Mouse (Mus musculus) splenic B cell, adult 2 months (primary cell): ENCODE results near the gene BC034090.
"Not testable (repeated sequence)": the region's sequence is repeated elsewhere in the genome, so short reads cannot be mapped to it uniquely, and the experiment has no call there.

Experiments
- DNase-seq: peaks from one replicate; pipeline ENCODE4 v3.0.0-alpha.2; 2011; ENCODE audit warnings: low read depth, low spot score
- H3K27me3 ChIP-seq: 2 replicates; pipeline ENCODE4 v1.6.1; 2012; ENCODE audit warnings: mild to moderate bottlenecking, low read length, moderate library complexity, mixed read lengths; ENCODE audit not compliant: control insufficient read depth, poor library complexity, insufficient read depth, severe bottlenecking
- H3K36me3 ChIP-seq: 2 replicates; pipeline ENCODE4 v1.6.1; 2012; ENCODE audit warnings: mild to moderate bottlenecking, low read length, moderate library complexity, mixed read lengths; ENCODE audit not compliant: control insufficient read depth, poor library complexity, insufficient read depth, severe bottlenecking

Gene BC034090

DNA sequence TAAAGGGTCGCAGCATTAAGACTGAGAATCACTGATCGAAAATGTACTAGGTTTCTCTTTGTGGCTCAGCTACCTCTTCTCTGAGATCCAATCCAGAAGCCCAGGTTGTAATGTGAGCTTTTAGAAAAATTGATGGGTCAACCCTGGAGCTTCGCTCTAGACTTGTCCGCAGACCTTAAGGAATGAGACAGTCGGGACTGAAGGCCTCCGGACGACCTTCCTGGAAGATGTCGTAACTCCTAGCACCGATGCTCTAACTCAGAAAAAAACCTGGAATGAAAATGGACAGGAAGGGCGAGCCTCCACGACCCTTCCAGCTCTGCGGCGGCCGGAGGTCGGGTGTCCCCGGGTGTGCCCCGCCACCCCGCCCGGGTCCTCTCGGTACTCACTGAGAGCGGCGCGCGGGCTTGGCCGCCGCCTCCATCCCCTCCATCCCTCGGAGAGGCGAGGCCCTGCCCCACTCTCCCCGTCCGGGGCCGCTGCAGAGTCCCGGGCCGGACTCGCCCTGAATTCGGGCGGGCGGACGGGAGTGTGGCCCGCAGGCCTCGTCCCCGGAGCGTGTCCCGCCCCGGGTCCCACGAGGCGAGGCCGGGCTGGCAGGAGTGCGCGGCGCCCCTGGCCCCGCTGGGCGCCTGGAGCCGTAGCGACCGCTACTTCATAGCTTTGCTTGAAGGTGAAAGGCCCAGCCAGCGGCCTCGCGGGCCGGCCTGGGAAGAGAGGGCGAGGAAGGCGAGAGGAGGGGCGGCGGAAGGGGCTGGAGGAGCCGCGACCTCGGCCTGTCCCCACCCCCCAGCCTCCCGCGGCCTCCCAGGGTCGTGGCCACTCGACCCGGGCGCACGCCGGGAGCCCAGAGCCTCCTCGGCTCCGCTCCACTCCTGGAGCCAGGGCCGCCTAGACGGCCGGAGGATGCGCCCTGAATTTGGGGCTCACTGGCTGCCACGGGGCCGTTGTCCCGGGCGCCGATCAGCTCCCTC lies at the start of gene BC034090:
BC034090 (minus strand) TSS at position 648 of the 974 bp plus-strand sequence.
- peaks cover 7% of the 10 kb centered on the region; the same call in 1 of the 2 replicates for H3K27me3 ChIP-seq
- H3K36me3 ChIP-seq, result no peaks in the 10 kb centered on the region
- DNase-seq, result no peak

DNA sequence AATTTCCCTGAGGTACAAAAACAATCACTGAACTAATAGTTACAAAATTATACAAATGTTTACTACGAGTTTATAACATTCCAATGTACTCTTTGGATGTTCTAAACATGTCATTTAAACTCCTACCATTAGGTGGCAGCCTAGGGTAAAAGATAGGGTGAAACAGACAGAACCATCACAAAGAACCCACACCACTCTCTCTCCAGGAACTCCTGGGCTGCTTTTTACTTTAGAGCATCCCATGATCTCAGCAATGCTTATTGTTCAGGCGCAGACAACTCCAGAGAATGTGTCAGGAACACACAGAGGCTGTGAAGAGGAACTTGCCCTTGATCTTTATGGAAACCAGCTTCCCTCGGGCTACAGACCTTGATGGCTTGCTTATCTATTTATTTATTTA lies 49.2 kb upstream of the BC034090 start:
- no peaks in the 10 kb centered on the region for H3K27me3 ChIP-seq
- peak; percentile 80 for DNase-seq
- peaks cover 4% of the 10 kb centered on the region; the same call in 1 of the 2 replicates for H3K36me3 ChIP-seq

DNA sequence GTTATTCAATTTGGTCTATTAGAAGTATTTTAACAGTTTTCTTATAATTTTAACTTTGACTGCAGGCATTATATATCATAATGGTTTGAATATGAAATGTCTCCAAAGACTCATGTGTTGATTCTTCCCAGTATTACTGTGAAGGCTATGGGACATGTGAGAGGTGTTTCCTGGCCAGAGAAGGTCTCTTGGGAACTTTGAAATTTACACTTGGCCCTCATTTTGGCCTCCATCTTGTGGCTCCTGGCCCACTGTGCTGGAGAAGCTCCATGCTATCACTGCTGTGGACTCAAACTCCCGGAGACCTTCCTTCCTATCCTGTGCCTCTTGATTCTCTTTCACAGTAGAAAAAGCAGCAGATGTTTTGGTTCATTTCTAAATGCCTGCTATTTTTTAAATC lies 45.2 kb upstream of the BC034090 start:
- Histone ChIP-seq H3K27me3 (no peaks in the 10 kb centered on the region), H3K36me3 (peaks cover 6% of the 10 kb centered on the region; the same call in 1 of the 2 replicates)
- no peak for DNase-seq

DNA sequence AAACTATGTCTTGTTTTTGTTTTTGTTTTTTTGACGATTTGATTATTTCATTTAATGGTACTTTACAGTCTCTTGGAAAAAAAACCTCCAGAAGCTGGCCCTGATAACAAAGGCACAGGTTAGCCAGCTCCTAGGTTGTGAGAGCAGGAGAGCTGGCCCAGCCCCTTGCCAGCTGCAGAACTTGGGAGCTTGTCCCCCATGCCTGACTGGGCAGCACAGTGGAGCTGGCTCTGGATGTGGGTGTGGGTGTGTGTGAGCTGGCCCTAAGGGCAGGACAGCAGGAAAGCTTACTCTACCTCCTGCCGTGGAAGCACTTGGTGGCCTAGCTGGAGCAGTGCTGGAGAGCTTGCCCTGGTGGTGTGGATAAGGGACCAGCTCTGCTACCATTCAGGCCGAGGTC lies 43.8 kb upstream of the BC034090 start:
- Histone ChIP-seq H3K36me3 (peaks cover 6% of the 10 kb centered on the region; the same call in 1 of the 2 replicates), H3K27me3 (no peaks in the 10 kb centered on the region)
- DNase-seq, result no peak

DNA sequence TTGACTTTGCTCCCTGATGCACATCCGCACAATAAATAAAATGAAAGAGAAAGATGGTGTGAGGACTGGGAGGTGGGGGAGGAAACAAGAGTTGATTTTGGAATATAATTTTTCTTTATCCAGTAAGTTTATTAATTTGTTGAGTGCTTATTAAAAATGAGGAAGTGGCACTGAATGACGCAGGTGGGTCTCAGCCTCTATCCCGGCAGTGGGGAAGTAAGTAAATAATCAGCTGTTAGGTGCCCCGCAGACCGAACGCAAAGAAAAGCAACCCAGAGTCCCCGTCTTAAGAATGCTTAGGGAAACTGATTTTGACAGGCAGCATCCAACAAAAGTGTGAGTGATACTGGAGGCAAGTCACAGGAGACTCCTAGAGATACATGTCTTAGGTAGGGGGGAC lies 39.6 kb upstream of the BC034090 start:
- DNase-seq, result peak; percentile 70

DNA sequence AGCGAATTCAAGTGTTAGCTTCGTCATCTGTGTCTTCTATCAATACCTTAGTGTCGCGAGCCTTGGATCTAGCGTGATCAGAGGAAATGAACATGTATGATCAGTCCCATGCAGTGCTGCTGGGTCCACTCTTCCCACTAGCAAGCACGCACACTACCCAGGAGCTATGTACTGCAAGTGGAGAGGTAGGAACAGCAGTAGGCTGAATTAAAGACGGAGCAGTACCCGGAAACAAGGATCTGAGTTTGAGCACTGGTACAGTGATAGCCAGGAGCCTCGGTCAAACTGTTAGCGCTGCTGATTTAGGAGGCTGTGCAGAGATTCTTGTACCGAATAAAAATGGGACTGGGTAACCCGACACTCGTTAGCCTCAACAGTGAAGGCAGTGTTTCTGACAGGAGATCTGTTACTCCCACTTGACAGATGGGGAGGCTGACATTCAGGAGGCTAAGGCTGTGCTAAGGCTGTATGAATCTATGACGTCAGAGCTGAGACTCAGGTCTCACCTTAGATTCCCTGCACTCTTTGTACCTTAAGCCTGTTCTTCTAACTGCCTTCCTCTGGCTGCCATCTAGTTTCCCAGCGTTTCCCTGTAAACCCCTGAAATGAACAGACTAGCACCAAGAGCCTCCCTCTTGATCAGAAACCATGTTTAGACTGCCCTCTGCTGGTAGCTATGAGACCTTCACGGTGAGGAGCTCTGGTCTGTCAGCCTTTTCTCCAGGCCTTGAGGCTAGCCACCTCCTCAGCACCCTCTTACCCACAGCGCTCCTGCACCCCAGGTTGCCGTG lies 37.0 kb upstream of the BC034090 start:
- no peaks in the 10 kb centered on the region for H3K27me3 ChIP-seq
- H3K36me3 ChIP-seq, result peaks cover 10% of the 10 kb centered on the region
- DNase-seq, result peak; percentile 80

More for the DNA sequence above, 39.6 kb upstream of the BC034090 start:
- H3K27me3 ChIP-seq, result no peaks in the 10 kb centered on the region
- H3K36me3 ChIP-seq, result peaks cover 6% of the 10 kb centered on the region

DNA sequence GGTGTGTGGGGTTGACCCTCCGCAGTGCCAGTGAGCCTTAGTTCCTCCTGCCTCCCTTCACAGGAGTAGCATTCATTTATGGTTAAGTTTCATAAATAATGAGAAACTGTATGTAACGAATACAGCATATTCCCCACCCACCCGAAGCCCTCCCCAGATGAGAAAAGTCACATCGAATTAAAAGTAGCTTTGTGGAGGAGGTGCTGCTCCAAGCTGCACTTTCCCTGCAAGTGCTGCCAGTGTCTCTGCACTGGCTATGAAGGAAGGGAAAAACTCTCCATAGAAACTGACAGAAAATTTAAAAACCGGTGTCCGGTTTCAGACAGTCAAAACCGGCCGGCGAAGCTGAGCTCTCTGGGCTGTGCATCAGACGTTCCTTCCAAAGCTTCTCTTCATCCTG lies 36.1 kb upstream of the BC034090 start:
- DNase-seq, result no peak
- Histone ChIP-seq H3K27me3 (no peaks in the 10 kb centered on the region), H3K36me3 (peaks cover 11% of the 10 kb centered on the region)

DNA sequence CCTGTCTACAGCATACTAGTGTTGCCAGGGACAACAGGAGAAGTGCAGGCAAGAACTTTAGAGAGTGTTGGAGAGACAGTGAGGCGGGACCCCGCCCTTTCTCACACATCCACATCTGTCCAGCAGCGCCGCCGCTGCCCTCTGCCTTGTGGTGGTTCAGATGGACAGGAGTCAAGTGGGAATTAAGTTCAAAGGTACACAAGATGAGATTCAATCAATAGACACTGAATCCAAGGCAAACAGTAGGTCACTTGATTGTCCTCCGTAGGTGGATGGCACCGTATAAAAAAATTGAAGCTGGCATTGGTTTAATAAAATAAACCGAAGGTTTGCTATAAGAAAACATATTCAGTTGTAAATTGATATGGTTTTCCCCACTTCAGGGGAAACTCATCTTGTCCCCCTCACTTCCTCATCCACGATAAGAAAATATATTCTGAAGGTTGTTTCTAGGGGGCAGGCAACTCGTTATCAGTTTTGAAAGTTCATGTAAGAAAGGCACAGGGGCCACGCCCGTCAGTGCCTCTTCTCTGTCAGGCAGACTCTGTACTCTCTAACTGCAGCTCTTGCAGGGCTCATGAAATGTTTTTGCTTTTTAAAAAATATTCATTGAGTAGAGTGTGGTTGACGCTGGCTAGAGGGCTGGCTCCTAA lies 32.3 kb upstream of the BC034090 start:
- H3K36me3 ChIP-seq, result peaks cover 11% of the 10 kb centered on the region
- DNase-seq, result no peak

DNA sequence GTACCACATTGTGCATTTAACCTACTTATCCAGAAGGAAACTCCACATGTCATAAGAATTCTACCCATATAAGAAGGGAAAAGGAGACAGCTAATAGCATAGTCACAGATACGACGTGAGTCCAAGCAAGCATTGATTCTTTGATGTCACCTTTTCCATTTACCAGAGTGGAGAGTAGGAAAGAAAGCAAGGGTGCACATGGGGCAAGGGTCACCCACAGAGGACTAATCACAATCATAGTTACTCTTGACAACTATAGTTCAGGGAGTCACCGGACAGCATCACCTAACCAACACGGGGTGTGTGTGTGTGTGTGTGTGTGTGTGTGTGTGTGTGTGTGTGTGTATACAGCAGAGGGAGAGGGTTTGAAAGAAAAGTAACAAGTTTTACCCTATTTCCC lies 31.5 kb upstream of the BC034090 start:
- no peak for DNase-seq
- Histone ChIP-seq H3K27me3 (no peaks in the 10 kb centered on the region), H3K36me3 (peaks cover 11% of the 10 kb centered on the region)

More for the DNA sequence above, 32.3 kb upstream of the BC034090 start:
- no peaks in the 10 kb centered on the region for H3K27me3 ChIP-seq

DNA sequence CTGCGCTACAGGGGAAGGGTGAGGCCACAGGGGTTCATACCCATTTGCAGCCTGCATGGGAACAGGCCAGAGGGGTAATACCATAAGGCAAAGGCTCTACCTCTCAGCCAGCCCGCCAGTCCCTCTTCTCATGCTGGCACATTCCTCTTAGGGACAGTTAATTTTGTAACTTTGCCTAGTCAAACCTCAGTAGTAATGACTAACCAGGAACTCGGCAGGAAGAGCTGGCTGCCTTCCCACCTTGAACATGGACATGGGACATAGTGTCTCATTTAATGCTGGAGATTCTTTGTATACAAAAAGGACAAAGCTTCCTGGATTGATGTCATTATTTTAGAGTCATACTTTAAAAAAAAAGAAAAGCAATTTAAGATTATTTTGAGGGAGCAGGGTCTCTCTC lies 30.7 kb upstream of the BC034090 start:
- no peak for DNase-seq
- peaks cover 7% of the 10 kb centered on the region for H3K36me3 ChIP-seq
- no peaks in the 10 kb centered on the region for H3K27me3 ChIP-seq

DNA sequence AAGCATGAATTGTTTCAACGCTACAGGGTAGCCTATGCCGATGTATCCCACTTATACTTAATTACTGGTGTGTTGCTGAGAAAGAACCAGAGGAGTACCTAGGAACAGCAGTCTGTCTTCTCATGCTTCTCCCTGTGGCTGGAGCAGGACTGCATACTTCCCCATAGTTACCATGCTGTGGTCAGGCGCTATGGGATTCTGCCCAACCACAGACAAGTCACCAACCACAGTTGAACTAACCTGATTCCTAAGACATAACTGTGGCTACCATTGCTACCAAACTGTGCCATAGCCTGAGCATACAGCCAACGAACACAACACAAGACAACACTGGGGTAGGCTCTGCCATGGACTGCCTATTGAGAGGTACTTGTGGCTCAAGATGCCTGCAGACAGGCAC lies 28.7 kb upstream of the BC034090 start:
- no peak for DNase-seq

DNA sequence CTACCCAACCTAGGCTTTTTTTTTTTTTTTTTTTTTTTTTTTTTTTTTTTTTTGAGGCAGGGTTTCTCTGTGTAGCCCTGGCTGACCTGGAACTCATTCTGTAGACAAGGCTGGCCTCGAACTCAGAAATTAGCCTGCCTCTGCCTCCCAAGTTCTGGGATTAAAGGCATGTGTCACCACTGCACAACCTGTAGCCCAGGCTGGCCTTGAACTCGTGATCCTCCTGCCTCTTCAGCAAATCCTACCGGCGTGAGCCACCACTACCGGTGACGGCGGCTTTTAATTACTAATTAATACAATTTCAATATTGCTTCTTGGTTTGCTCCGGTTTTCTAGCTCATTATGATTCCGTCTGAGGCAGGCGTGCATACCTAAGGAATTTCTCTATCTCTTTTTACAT lies 18.3 kb upstream of the BC034090 start:
- H3K36me3 ChIP-seq, DNase-seq: not testable (repeated sequence)

More for the DNA sequence above, 28.7 kb upstream of the BC034090 start:
- H3K36me3 ChIP-seq, result peaks cover 5% of the 10 kb centered on the region
- H3K27me3 ChIP-seq, result no peaks in the 10 kb centered on the region

DNA sequence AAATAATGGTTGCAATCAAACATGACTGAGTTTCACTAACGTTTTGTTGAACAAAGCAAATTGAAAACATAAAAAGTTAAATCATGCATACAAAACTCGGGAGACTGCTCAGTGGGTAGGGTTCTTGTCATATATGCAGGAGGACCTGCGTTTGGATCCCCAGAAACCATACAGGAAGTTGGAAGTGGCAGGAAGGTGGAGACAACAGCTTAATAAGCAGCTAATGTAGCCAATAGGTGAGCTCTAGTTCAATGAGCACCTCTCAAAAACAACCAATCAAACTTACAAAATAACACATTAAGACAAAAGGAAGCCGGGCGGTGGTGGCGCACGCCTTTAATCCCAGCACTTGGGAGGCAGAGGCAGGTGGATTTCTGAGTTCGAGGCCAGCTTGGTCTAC lies 10.1 kb upstream of the BC034090 start:
- no peaks in the 10 kb centered on the region for H3K36me3 ChIP-seq
- H3K27me3 ChIP-seq, result peaks cover 2% of the 10 kb centered on the region; the same call in 1 of the 2 replicates
- no peak for DNase-seq

More for the DNA sequence above, 18.3 kb upstream of the BC034090 start:
- not testable (repeated sequence) for H3K27me3 ChIP-seq

DNA sequence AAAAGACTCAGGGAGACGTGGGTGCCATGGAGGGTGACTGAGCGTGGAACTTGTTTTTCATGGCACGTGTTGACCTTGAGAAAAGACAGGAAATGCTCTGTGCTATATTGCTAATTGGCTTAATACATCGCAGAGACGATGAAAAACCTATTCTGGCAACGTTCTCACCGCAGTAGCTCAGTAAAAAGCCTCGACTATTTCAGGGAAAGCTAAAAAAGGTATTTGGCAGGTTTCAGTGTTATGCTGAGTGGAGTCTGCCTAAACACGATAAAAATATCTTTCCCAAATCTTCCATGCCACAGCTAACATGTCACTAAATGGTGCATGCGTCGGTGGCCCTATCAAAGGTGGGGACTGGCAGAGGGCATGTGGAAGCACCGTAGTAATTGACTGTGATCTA lies 8.9 kb upstream of the BC034090 start:
- peaks cover 2% of the 10 kb centered on the region; the same call in 1 of the 2 replicates for H3K27me3 ChIP-seq
- DNase-seq, result no peak
- no peaks in the 10 kb centered on the region for H3K36me3 ChIP-seq
